Mouse (Mus musculus) embryonic facial prominence, embryonic 13.5 days (tissue): ENCODE results near the gene Wif1. TPM values are rescaled to one million over a fixed set of nuclear protein-coding genes. Genes with fewer than 3 reads are reported as not detected.

Source experiments
- ATAC-seq: fragments of 200-750 bp; cut with Nextera tagmentation; 2 replicates; pipeline ENCODE4 v1.8.0; 2017; ENCODE audit warnings: low read depth; ENCODE audit not compliant: insufficient number of reproducible peaks, insufficient read depth, low FRiP score, low TSS enrichment
- H3K27ac ChIP-seq: fragments of 300-500 bp; sonication (generic); 2 replicates; pipeline ENCODE4 v1.5.1; 2015; ENCODE audit warnings: moderate library complexity, mild to moderate bottlenecking, inconsistent platforms
- H3K27me3 ChIP-seq: fragments of 300-500 bp; sonication (generic); 2 replicates; pipeline ENCODE4 v1.6.1; 2015; ENCODE audit warnings: mild to moderate bottlenecking, inconsistent platforms
- H3K36me3 ChIP-seq: fragments of 300-500 bp; sonication (generic); 2 replicates; pipeline ENCODE4 v1.6.1; 2015; ENCODE audit warnings: mild to moderate bottlenecking, inconsistent platforms
- H3K4me1 ChIP-seq: fragments of 300-500 bp; sonication (generic); 2 replicates; pipeline ENCODE4 v1.6.1; 2015; ENCODE audit warnings: inconsistent platforms
- H3K4me2 ChIP-seq: fragments of 300-500 bp; sonication (generic); 2 replicates; pipeline ENCODE4 v1.6.1; 2015; ENCODE audit warnings: moderate library complexity, mild to moderate bottlenecking, inconsistent platforms
- H3K4me3 ChIP-seq: fragments of 300-500 bp; sonication (generic); 2 replicates; pipeline ENCODE4 v1.5.1; 2015; ENCODE audit warnings: mild to moderate bottlenecking, inconsistent platforms
- H3K9ac ChIP-seq: fragments of 300-500 bp; sonication (generic); 2 replicates; pipeline ENCODE4 v1.6.1; 2015; ENCODE audit warnings: mild to moderate bottlenecking, inconsistent platforms
- H3K9me3 ChIP-seq: fragments of 300-500 bp; sonication (generic); 2 replicates; pipeline ENCODE4 v1.6.1; 2016; ENCODE audit warnings: inconsistent platforms
- whole genome bisulfite sequencing: fragments of 180-500 bp; shearing (Covaris S2); methylation state at CpG from one replicate; pipeline ENCODE4 v1.1.7; 2015; ENCODE audit warnings: mixed read lengths; 5-methylcytosine and 5-hydroxymethylcytosine counted together
- polyA plus RNA-seq: library from polyadenylated mRNA; unstranded; fragments of >200 nt; fragmentation: Nextera tagmentation; extraction: Ambion mirVana; gene quantifications from 2 replicates; pipeline ENCODE4 v1.2.1, GENCODE M21; 2015

Wif1 gene
- polyA plus RNA-seq, 1 experiment from 2014 or later = 111 TPM

DNA sequence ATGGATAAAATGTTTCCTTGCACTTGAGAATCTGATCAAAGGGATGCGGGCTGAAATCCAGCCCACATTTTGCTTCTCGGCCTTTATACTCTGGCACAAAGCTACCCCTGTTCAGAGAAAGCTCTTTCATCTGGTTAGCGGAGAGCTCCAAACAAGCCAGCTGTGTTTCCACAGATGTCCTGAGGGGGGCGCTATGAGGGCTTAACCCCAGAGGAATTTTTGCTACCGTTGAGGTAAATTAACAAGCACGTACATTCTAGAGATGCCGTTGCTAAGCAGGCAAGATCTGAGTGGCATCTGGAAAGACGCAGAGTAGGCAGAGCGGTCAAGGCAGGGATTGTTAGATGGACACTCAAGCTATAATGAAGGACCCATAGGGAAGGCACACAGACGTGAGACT lies 13.7 kb downstream of the Wif1 start:
- Histone ChIP-seq H3K27me3 (no peaks in the 10 kb centered on the region), H3K36me3 (no peaks in the 10 kb centered on the region), H3K4me1 (peaks cover 5% of the 10 kb centered on the region; the same call in 1 of the 2 replicates), H3K4me2 (no peak overlapping the region), H3K27ac (no peak overlapping the region), H3K9ac (no peak overlapping the region), H3K4me3 (no peak overlapping the region), H3K9me3 (no peaks in the 10 kb centered on the region)
- no peak for ATAC-seq
- 72% methylated on average over 10 of the region's 10 CpGs for WGBS

DNA sequence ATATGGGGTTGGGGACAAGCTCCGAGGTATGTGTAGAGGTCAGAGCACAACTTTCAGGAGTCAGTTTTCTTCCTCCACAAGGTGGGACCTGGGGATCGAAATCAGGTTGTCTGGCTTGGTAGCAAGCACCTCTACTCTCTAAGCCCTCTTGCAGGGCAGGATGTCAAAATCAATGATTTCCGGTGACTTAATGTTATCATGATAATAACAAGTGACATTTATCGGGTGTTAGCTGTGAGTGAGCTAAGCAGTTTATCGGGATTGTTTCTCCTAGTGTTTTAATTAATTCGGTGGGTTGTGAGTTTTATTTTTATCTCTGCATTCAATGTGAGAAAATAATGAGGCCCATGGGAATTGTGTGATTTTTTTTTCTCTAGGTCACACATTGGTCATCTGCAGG lies 18.3 kb downstream of the Wif1 start:
- Histone ChIP-seq H3K4me3 (no peak overlapping the region), H3K9me3 (no peaks in the 10 kb centered on the region)

DNA sequence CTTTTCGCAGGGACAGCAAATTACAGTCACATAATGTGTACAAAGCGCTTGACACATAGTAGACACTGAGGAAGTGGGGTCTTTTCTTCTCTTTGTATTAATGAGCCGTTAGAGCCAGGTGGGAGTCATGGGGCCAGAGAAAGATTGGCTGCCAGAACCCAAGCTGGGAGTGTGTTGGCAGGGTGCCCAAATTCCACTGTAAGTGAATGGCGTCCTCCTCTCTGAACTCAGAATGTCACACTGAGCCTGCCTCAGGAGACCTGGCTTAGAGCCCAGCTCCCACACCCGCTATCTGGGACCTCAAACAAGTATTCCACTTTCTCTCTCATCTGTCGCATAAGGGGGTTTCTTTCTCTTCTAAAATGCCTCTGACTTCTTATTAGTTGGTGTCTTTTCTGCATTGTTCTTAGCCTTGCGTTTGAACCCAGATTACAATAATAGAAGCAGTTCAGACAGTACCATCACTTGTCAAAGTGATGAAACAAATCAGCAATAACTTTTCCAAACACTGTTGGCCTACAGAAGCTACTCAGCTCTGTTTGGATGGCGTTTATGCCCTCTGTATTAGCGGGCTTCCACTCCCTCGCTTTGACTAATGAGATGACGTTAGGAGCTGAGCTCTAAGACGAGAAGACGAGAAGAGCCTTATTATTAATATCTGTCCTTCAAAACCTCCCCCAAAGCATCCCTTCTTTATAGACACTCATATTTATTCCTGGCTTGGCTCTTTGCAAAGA lies 21.9 kb downstream of the Wif1 start:
- H3K9me3 ChIP-seq = no peaks in the 10 kb centered on the region
- 34% methylated on average over 13 of the region's 13 CpGs for WGBS
- no peak overlapping the region for H3K4me3 ChIP-seq
- peak overlapping the region; percentile 29; the same call in 1 of the 2 replicates for H3K27ac ChIP-seq
- peaks cover 35% of the 10 kb centered on the region for H3K4me1 ChIP-seq
- H3K27me3 ChIP-seq = no peaks in the 10 kb centered on the region
- H3K9ac ChIP-seq = no peak overlapping the region
- no peaks in the 10 kb centered on the region for H3K36me3 ChIP-seq
- H3K4me2 ChIP-seq = peak overlapping the region; percentile 34
- ATAC-seq = peak; percentile 67; the same call in 1 of the 2 replicates

More for the DNA sequence above, 18.3 kb downstream of the Wif1 start:
- H3K4me1 ChIP-seq = peaks cover 29% of the 10 kb centered on the region
- no peak overlapping the region for H3K4me2 ChIP-seq
- WGBS = 92% methylated on average over 6 of the region's 6 CpGs
- no peak overlapping the region for H3K9ac ChIP-seq
- no peak overlapping the region for H3K27ac ChIP-seq
- no peaks in the 10 kb centered on the region for H3K36me3 ChIP-seq
- no peaks in the 10 kb centered on the region for H3K27me3 ChIP-seq
- ATAC-seq = no peak

DNA sequence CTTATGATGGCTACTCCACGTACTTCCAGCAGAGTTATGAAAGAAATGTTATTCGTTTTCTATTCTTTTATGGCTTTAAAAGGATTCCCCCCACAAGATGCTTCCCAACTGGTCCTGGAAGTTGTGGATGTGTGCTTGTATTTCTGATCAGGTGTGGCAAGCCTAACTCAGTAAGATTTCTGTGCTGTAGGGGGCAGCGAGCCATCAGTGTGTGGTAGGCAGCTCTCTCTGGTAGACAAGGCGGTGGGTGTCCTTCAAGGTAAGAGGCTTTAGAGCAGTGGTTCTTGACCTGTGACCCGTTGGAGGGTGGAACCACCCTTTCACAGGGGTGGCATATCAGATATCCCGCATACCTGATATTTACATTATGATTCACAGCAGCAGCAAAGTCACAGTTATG lies 23.1 kb downstream of the Wif1 start:
- no peaks in the 10 kb centered on the region for H3K36me3 ChIP-seq
- H3K4me3 ChIP-seq = no peak overlapping the region
- H3K4me2 ChIP-seq = no peak overlapping the region
- H3K9me3 ChIP-seq = no peaks in the 10 kb centered on the region
- no peak for ATAC-seq
- 85% methylated on average over 6 of the region's 6 CpGs for WGBS
- H3K27me3 ChIP-seq = no peaks in the 10 kb centered on the region
- H3K27ac ChIP-seq = no peak overlapping the region
- no peak overlapping the region for H3K9ac ChIP-seq
- H3K4me1 ChIP-seq = peaks cover 42% of the 10 kb centered on the region

DNA sequence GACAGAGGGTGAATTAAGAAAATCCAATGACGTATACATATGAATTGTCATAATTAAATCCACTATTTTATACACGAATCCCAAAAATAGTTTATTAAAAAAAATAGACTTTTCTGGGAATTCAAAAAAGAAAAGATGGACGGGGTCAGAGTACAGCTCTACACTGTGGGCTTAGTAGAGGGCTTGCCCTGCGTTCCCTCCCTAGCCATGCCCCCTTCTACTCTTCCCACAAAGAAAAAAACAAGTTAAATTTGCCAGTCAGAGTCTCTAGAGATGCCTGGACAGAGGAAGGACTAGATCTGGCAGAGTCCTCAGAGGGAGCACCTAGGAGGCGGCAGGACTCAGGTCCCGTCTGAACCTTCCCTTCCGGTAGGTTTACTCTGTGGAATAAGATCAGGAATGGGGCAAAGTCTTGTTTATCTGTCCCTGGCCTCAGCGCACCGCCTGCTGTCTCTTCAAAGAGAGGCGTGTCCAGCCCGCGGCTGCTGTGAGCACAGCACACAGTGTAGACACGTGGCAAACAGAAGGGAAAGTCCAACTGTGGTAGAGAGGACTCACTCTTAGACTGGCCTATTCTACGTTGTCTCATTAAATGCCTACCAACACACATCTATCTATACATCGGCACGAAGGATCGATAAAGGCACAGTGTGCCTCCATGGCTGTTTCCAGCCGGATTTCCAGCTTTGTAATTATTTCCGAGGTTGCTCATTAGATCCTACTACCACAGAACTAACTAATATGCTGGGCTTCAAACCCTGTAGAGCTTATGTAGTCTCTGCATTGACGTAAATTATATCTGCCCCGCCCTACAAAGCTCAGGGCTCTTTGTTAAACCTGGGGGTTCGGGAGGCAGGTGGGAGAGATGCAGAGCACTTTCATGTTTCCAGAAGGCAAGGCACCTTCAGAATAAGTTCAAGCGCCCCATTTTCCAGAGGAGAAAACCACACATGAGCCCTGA lies 25.6 kb downstream of the Wif1 start:
- H3K4me2 ChIP-seq = no peak overlapping the region
- H3K4me3 ChIP-seq = no peak overlapping the region
- H3K4me1 ChIP-seq = peaks cover 48% of the 10 kb centered on the region
- 81% methylated on average over 23 of the region's 23 CpGs for WGBS
- H3K9ac ChIP-seq = no peak overlapping the region
- no peak overlapping the region for H3K27ac ChIP-seq
- no peaks in the 10 kb centered on the region for H3K36me3 ChIP-seq
- ATAC-seq = no peak
- H3K27me3 ChIP-seq = no peaks in the 10 kb centered on the region
- no peaks in the 10 kb centered on the region for H3K9me3 ChIP-seq

DNA sequence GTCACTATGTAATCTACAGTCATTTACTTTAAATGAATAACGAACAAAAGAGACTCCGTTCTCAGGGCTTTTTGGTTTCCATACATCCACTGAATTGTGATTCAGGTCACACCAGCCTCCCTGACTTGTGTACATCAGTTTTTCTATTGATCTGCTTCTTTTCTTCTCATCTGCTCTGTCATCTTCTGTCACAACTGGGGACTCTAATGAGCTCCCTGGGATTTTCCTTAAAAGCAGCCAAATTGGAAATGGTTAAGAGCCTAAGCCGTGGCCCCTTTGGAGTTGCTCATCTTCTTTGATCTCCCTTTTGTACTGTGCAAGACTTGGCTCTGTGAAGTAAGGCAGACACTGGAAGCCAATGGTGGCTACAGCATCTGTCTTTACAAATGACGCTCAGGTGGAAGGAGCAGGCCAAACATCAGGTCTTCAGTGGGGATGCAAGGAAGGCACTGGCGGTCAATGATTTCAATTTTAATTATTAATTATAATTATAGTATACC lies 27.6 kb downstream of the Wif1 start:
- no peak overlapping the region for H3K4me3 ChIP-seq
- H3K27ac ChIP-seq = no peak overlapping the region
- H3K9me3 ChIP-seq = no peaks in the 10 kb centered on the region
- no peak overlapping the region for H3K4me2 ChIP-seq
- H3K27me3 ChIP-seq = no peaks in the 10 kb centered on the region
- 78% methylated on average over 5 of the region's 5 CpGs for WGBS
- H3K9ac ChIP-seq = no peak overlapping the region
- H3K36me3 ChIP-seq = no peaks in the 10 kb centered on the region
- H3K4me1 ChIP-seq = peaks cover 28% of the 10 kb centered on the region
- no peak for ATAC-seq

DNA sequence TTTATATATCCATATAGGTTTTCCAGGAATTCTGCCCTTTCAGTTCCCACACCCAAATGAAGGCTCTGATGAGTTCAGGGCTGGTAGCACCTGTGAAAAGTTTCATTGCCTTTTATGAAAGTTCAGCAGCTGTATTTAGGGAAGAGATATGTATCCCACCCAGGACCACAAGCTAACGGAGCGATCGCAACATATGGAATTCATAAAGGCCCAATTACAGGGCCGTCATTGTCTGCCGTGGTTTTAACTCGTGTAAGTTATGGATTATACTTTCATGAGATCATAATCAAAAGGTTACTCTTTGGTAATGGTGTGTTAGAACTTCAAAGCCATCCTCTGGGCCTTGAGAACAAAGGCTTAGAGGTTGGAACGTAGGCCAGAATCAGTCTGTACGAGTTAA lies 28.9 kb downstream of the Wif1 start:
- ATAC-seq = no peak
- Histone ChIP-seq H3K9ac (no peak overlapping the region), H3K36me3 (no peaks in the 10 kb centered on the region), H3K9me3 (no peaks in the 10 kb centered on the region), H3K4me2 (peak overlapping the region; percentile 20; the same call in 1 of the 2 replicates), H3K4me3 (no peak overlapping the region), H3K4me1 (peaks cover 30% of the 10 kb centered on the region), H3K27me3 (no peaks in the 10 kb centered on the region), H3K27ac (peak overlapping the region; percentile 16; the same call in 1 of the 2 replicates)
- 22% methylated on average over 8 of the region's 8 CpGs for WGBS

DNA sequence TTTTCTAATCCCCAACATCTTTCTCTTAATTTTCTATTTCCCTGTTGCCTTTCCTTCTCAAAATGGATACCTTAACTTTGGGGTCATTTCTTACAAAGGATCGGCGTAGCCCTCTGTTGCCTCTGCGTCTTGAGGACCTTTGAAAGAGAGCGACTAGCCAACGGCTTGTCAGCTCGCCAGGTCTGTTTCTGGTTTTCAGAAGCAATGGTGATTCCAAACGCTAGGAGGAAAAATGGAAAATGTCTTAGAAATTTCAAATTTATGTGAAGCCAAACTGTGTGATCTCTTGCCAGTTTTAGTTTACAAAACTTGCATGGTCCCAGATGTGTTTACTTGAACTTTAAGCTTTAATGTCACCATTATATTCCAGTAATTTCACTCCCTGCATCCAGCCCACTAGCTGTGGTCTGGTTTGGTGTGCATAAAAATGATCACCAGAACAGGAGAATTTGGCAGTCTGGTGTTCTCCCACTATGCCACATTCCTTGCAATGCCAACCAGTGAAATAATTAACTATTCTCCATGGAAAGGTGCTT lies 33.7 kb downstream of the Wif1 start:
- H3K27me3 ChIP-seq = no peaks in the 10 kb centered on the region
- H3K4me1 ChIP-seq = peaks cover 27% of the 10 kb centered on the region
- H3K36me3 ChIP-seq = no peaks in the 10 kb centered on the region
- ATAC-seq = no peak
- no peak overlapping the region for H3K9ac ChIP-seq
- peak overlapping the region; percentile 12; the same call in 1 of the 2 replicates for H3K4me2 ChIP-seq
- no peaks in the 10 kb centered on the region for H3K9me3 ChIP-seq
- no peak overlapping the region for H3K4me3 ChIP-seq
- H3K27ac ChIP-seq = peak overlapping the region; percentile 44; the same call in 1 of the 2 replicates
- WGBS = 40% methylated on average over 7 of the region's 7 CpGs

DNA sequence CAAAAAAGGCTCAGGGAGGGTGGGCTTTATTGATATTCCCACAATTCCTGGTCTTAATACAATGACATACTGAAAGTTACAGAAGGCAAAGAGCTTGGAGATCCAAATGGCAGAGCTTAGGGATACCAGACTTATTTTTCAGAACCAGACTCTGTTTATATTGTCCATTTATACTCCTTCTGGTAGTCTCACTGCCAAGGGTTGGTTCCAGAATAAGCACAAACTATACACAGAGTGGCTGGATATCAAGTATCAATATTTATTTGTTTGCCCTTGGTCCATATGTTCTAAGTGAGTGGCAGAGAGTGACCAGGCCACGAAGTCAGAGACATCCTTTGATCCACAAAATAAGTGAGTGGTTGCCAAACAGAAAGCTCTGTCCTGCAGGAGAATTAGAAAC lies 34.2 kb downstream of the Wif1 start:
- Histone ChIP-seq H3K4me3 (no peak overlapping the region), H3K36me3 (no peaks in the 10 kb centered on the region), H3K27ac (no peak overlapping the region), H3K9ac (no peak overlapping the region), H3K9me3 (no peaks in the 10 kb centered on the region), H3K4me1 (peaks cover 22% of the 10 kb centered on the region), H3K4me2 (no peak overlapping the region), H3K27me3 (no peaks in the 10 kb centered on the region)
- WGBS = 41% methylated on average over 1 of the region's 1 CpGs
- ATAC-seq = no peak

DNA sequence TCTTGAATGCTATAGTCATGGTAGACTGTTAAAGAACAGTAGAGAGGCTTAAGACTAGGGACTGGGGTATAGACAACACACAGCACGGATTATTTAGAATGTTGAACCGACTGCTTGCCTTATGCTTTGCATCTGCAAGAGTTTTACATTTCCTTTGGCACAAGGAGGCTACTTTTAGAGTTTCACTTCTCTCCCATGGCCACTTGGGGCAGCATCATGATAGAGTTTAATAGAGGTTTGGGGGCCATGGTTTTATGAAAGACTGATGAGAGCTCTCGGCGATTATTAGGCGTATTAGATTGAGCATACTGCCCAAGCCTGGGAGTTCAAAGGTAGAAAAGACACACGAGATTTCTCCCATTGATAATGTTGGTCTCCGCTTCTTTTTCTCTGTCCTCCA lies 37.0 kb downstream of the Wif1 start:
- Histone ChIP-seq H3K4me1 (peaks cover 28% of the 10 kb centered on the region), H3K36me3 (no peaks in the 10 kb centered on the region), H3K4me2 (no peak overlapping the region), H3K4me3 (no peak overlapping the region), H3K9me3 (no peaks in the 10 kb centered on the region), H3K9ac (no peak overlapping the region), H3K27me3 (no peaks in the 10 kb centered on the region), H3K27ac (no peak overlapping the region)
- no peak for ATAC-seq
- WGBS = 64% methylated on average over 7 of the region's 7 CpGs

DNA sequence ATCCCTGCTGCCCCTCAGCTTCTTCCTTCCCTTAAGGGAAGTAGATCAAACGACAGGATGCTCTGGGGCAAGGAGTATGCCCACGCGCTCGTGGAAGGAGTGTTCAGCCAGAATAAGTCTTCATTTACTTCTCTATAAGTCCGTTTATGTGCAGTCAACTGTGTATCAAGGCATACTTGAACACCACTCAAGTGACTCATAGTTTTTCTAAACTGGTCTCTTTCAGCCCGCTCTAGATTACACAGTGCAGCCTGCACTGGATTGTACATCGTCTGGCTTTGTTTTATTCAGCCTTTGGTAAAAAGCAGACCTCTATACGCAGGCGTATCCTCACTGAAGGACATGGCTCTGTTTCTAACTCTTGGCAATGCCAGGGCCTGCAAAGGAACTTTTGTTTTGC lies 46.7 kb downstream of the Wif1 start:
- WGBS = 71% methylated on average over 9 of the region's 9 CpGs
- H3K4me1 ChIP-seq = no peaks in the 10 kb centered on the region

More for the DNA sequence above, 46.7 kb downstream of the Wif1 start:
- no peak for ATAC-seq
- Histone ChIP-seq H3K4me2 (no peak overlapping the region), H3K9me3 (peaks cover 5% of the 10 kb centered on the region; the same call in 1 of the 2 replicates), H3K36me3 (peaks cover 4% of the 10 kb centered on the region), H3K4me3 (no peak overlapping the region), H3K27me3 (no peaks in the 10 kb centered on the region), H3K9ac (no peak overlapping the region), H3K27ac (no peak overlapping the region)
